Mouse (Mus musculus) left cerebral cortex, postnatal 4 days (tissue): ENCODE measurements at regions not wholly inside any gene's neighbourhood (a gene's known extent, or its start where the extent isn't known, plus 50 kb on each side); places are given as distances from the start of the nearest gene placed in this dataset.

Experiments
- DNase-seq: peaks from one replicate; pipeline ENCODE4 v3.0.0-alpha.2; 2022
- intact Hi-C: fragments of 180-260 bp; cut with DNase I; formaldehyde crosslinking; loops from one replicate; pipeline ENCODE4 v1.15.1; 2025

- DNase-seq = peak; percentile 37
- intact Hi-C loops = no loop called here
Measured at GRCm38 (mm10) chr11:112621385-112622120, 160.5 kb upstream of the Sox9 start.

- DNase-seq = no peak
- intact Hi-C loops = no loop called here
Measured at GRCm38 (mm10) chr11:112649298-112649697, 132.7 kb upstream of the Sox9 start.

DNA sequence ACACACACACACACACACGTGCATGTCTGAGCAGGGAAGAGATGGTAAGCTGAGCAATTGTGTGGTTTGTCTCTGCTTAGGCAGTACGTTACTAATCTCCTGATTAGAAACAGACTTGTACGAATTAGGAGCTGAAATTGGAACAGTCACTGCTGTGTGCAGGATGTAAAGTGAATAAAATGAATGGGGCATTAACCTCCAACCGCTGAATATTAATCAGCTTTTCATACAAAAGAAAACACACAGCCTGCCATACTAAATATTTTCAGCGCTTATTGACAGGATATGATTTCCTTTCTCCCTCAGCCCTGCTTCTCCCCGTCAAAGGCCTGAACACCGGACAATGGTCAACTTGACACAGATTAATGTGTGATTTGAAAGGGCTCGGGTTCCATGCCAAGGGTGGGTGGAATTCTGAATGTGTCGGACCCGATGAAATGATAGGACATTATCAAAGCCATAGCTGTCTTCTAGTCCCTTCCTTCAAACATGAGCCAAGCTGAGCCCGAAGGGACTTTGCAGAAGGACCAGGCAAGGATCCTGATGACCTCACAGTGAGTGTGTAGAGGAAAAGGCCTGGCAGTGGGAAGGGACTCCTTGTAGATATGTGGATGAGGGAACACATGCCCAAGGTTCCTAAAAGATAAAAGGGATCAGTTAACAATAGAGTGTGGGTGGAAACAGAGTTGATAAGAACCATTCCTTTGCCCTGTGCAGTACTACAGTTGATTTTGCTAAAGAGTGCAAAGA, 124.4 kb upstream of the Sox9 start:
- peak; percentile 2 for DNase-seq
- intact Hi-C loops = no loop called here

DNA sequence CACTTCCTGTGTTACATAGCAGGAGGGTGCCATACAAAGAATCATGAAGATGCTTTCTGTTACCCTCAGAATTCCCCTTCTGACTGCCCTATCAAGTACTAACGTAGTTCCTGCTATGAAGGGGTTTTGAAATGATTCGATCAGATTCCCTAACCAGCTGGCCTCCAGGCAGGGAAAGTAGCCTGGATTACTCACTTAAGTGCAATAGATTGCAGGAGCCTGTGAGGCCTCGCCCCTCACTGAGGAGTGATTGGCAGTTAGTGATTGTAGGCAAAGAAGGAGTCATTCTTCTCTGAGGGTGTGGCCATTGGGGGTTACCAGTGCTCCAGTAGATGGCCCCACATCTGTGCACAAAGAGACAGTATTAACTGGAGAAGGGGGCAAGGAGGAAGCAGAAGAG, 122.1 kb upstream of the Sox9 start:
- no peak for DNase-seq
- intact Hi-C loops = no loop called here

- intact Hi-C loops = no loop called here
- no peak for DNase-seq
Measured at GRCm38 (mm10) chr11:112661426-112661825, 120.6 kb upstream of the Sox9 start.

GRCm38 (mm10) chr11:112667311-112667710, 114.7 kb upstream of the Sox9 start:
- no peak for DNase-seq
- intact Hi-C loops = no loop called here

DNA sequence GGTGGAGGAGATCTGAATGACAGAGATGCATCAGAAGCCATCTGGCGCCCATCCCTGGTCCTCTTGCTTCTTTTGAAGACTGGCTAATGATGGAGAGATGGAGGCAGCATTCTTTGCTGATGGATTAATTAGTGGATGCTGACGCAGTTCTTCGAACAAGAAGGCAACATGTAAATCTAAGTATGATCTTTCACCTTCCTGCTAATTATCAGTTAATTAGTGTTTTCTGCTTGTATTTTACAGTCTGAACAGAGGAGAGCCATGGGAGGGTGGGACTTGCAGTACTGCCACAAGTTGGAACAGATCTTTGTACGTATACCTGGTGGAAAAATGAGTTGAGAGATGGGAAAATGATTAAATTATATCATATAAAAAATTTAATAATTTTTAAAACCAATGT, 109.9 kb upstream of the Sox9 start:
- DNase-seq = no peak
- intact Hi-C loops = no loop called here

DNA sequence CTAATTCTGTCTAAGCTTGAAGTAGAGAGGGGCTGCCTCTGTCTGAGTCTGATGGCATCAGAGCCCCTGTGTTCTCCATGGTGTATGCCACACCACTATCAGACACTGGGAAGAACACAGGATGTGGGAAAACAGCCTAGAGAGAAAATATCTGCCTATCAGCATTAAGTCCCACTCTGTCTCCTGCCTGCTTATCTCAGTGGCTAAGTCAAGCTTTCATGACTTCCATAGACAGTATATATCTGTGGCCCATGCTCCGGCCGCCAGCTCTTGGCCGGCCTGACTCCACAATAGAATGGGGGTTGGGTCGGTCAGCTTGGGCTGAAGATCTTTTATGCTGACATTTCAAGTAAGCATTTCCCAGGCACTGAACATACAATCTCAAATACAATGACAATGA, 92.0 kb upstream of the Sox9 start:
- intact Hi-C loops = no loop called here
- no peak for DNase-seq

DNA sequence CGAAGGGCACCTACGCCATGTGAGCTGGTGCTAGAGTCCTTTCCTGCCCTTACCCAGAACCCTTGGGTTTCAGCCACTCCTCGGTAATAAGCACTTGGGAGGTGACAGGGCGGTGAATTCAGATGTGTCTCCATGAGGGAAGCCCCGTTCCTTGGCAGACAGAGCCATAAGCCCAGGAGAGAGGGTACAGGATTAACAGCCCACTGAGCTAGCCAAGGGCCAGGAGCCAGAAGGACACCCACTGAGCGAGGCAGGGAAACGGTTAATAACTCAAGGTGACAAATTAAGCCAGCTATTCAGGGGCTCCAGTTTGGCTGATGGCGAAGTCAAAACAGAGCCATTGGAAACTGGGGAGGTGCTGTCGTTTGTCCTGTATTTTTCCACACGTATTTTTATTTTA, 75.9 kb upstream of the Sox9 start:
- peak; percentile 41 for DNase-seq
- intact Hi-C loops = no loop called here

- intact Hi-C loops = no loop called here
- DNase-seq = no peak
Measured at GRCm38 (mm10) chr11:112708119-112708730, 73.8 kb upstream of the Sox9 start.

DNA sequence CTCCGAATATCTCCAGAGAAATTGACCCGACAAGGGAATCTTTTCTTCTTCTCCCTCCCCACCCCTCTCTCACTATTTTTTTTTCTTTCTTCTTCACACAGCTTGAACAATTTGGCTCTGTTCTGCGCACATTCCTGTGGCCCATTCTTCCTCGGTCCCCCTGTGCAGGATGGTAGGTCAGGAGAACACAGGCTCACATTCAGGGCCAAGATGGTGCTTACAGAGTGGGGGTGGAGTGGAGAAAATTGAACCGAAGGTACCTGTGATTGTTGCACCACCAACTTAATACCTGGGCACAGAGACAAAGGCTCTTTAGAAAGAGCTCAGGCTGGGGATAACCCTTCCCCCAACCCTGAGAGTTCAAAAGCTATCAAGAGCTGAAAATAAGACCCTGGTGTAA, 70.4 kb upstream of the Sox9 start:
- intact Hi-C loops = no loop called here

GRCm38 (mm10) chr11:112718547-112718946, 63.5 kb upstream of the Sox9 start:
- DNase-seq = no peak
- intact Hi-C loops = no loop called here

More for the DNA sequence above, 70.4 kb upstream of the Sox9 start:
- no peak for DNase-seq

- intact Hi-C loops = no loop called here
- DNase-seq = no peak
Measured at GRCm38 (mm10) chr11:112720652-112721051, 61.4 kb upstream of the Sox9 start.

GRCm38 (mm10) chr11:112722936-112723335, 59.1 kb upstream of the Sox9 start:
- intact Hi-C loops = no loop called here
- DNase-seq = no peak

GRCm38 (mm10) chr11:112728154-112728952, 53.7 kb upstream of the Sox9 start:
- intact Hi-C loops = no loop called here
- no peak for DNase-seq
